8 mouse cellular contexts compared by ENCODE assay signal in the genomic region with DNA sequence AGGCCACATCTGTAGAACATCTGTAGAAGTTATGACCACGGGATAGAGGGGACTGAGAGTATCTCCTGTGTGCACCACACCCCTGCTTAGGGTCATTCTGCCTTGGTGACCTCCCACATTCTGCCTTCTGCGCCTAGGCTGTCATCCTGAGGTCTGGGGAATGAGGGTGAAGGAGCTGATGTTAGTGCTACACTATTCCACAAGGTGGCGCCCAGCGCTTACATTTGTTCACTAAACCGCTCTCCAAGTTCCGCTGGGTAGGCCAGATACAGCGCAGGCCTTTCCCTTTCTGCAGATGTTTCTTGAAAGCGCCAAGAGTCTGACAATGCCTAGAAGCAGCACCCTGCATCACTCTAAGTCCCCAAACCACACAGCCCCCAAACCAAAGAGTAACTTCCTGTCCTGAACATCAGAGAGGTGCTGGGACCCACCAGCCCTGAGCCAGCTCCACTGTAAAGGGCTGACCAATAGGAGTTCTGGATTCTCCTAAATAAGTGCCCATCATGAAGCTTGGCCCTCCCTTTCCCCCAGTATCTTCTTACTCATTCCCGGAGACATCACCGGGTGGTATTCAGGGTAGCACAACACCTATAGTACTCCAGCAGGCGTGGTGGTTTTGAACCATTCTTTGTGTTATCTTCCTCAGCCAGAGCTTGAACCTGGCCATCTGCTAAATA. TPM values are rescaled to one million over a fixed set of nuclear protein-coding genes. Genes with fewer than 3 reads are reported as not detected.
A peak's percentile ranks its signal among the peaks of the same experiment; 100 is the strongest.
DNase-seq lines count a peak whose midpoint lies in the region; ATAC-seq and TF ChIP-seq lines count a peak whose summit lies in the region.

No protein-coding gene starts in this region.

- peak; percentile 97 for ATAC-seq in common myeloid progenitor, adult 5-6 weeks (replicated peaks; ENCODE audit: low read depth, poor library complexity, severe bottlenecking)
- peak; percentile 73 for ATAC-seq in megakaryocyte-erythroid progenitor cell, adult 5-6 weeks (replicated peaks; ENCODE audit: low FRiP score, low TSS enrichment, poor library complexity, severe bottlenecking)
- no peak for ATAC-seq in erythroid progenitor cell, adult 5-6 weeks (replicated peaks; ENCODE audit: low FRiP score, poor library complexity, severe bottlenecking)

- peak; percentile 77 for TF ChIP-seq CTCF in left cerebral cortex, adult 2 months (IDR thresholded peaks at IDR 0.05)

- intact Hi-C loops in left cerebral cortex, adult 2 months (cut with DNase I) = loop anchor here (1.0 to 10.0 kb wide), 7 partner anchors 25 to 694 kb away; no protein-coding TSS in a partner anchor

- DNase-seq in adrenal gland, adult 8-10 months = peak; percentile 42
- DNase-seq in gastrocnemius, adult 8-10 months (ENCODE audit: low spot score in 2 of 2) = peak; percentile 10 to 32
- peak; percentile 66 for DNase-seq in induced T-regulatory cell, adult 2 months (ENCODE audit: low read depth)
- DNase-seq in left cerebral cortex, adult 2 months (ENCODE audit: extremely low spot score in 1 of 2, low spot score in 2 of 2) = peak; percentile 69 to 71
- DNase-seq in right cerebral cortex, postnatal 36 days (ENCODE audit: low spot score in 2 of 2) = peak; percentile 9 to 40

- no peak overlapping the region for H3K4me3 ChIP-seq in left cerebral cortex, adult 2 months

- H3K27ac ChIP-seq in left cerebral cortex, adult 2 months = no peak overlapping the region

RNA-seq across cellular contexts. Expression of a gene that starts 5.3 kb away (rescaled TPM):
- total RNA-seq in adrenal gland, adult 8-10 months (2022) = 1 to 10 TPM; 1.2 to 3.1 (median 2.0) TPM
- not detected in 2 replicates for total RNA-seq in common myeloid progenitor, adult 5-6 weeks (2017)
- total RNA-seq in gastrocnemius, adult 8-10 months (2022) = 1 to 10 TPM in 1 of 4 experiments, under 1 TPM in 2, not detected in 1; 0.53 to 1.4 (median 0.99) TPM
- total RNA-seq in left cerebral cortex, adult 2 months (2021) = under 1 TPM; 0.49 to 0.86 TPM
- total RNA-seq in megakaryocyte-erythroid progenitor cell, adult 5-6 weeks (2014; fragmentation: Nextera tagmentation) = not detected in 2 replicates
- not detected in 2 replicates for total RNA-seq in megakaryocyte-erythroid progenitor cell, adult 5-6 weeks (2017)
- not detected in 2 replicates for total RNA-seq in erythroid progenitor cell, adult 5-6 weeks (2015; ENCODE audit: low replicate concordance)
- total RNA-seq in erythroid progenitor cell, adult 5-6 weeks (2017; ENCODE audit: low replicate concordance) = not detected in 2 replicates

RNA-seq across cellular contexts. Expression of a gene that starts 22.1 kb away (rescaled TPM):
- not detected for total RNA-seq in adrenal gland, adult 8-10 months (2022)
- not detected in 2 replicates for total RNA-seq in common myeloid progenitor, adult 5-6 weeks (2017)
- not detected for total RNA-seq in gastrocnemius, adult 8-10 months (2022)
- not detected for total RNA-seq in left cerebral cortex, adult 2 months (2021)
- not detected in 2 replicates for total RNA-seq in megakaryocyte-erythroid progenitor cell, adult 5-6 weeks (2014; fragmentation: Nextera tagmentation)
- total RNA-seq in megakaryocyte-erythroid progenitor cell, adult 5-6 weeks (2017) = not detected in 2 replicates
- total RNA-seq in erythroid progenitor cell, adult 5-6 weeks (2015; ENCODE audit: low replicate concordance) = not detected in 2 replicates
- total RNA-seq in erythroid progenitor cell, adult 5-6 weeks (2017; ENCODE audit: low replicate concordance) = not detected in 2 replicates

RNA-seq across cellular contexts. Expression of a gene that starts 28.0 kb away (rescaled TPM):
- not detected for total RNA-seq in adrenal gland, adult 8-10 months (2022)
- not detected in 2 replicates for total RNA-seq in common myeloid progenitor, adult 5-6 weeks (2017)
- not detected for total RNA-seq in gastrocnemius, adult 8-10 months (2022)
- not detected for total RNA-seq in left cerebral cortex, adult 2 months (2021)
- not detected in 2 replicates for total RNA-seq in megakaryocyte-erythroid progenitor cell, adult 5-6 weeks (2014; fragmentation: Nextera tagmentation)
- not detected in 2 replicates for total RNA-seq in megakaryocyte-erythroid progenitor cell, adult 5-6 weeks (2017)
- total RNA-seq in erythroid progenitor cell, adult 5-6 weeks (2015; ENCODE audit: low replicate concordance) = not detected in 2 replicates
- not detected in 2 replicates for total RNA-seq in erythroid progenitor cell, adult 5-6 weeks (2017; ENCODE audit: low replicate concordance)
